Mouse (Mus musculus) E14TG2a.4 (cell line): ENCODE measurements around the gene Fyn.

Source experiments
- CTCF ChIP-seq: conservative IDR thresholded peaks from 2 replicates; pipeline ENCODE4 v1.5.1; 2014; ENCODE audit warnings: low read length
- NANOG ChIP-seq: IDR thresholded peaks from 2 replicates; pipeline ENCODE4 v1.6.1; 2014; ENCODE audit warnings: borderline replicate concordance, low read length, mixed read lengths
- POU5F1 ChIP-seq: IDR thresholded peaks from 2 replicates; pipeline ENCODE4 v1.6.1; 2014; ENCODE audit warnings: low read length, borderline replicate concordance

DNA sequence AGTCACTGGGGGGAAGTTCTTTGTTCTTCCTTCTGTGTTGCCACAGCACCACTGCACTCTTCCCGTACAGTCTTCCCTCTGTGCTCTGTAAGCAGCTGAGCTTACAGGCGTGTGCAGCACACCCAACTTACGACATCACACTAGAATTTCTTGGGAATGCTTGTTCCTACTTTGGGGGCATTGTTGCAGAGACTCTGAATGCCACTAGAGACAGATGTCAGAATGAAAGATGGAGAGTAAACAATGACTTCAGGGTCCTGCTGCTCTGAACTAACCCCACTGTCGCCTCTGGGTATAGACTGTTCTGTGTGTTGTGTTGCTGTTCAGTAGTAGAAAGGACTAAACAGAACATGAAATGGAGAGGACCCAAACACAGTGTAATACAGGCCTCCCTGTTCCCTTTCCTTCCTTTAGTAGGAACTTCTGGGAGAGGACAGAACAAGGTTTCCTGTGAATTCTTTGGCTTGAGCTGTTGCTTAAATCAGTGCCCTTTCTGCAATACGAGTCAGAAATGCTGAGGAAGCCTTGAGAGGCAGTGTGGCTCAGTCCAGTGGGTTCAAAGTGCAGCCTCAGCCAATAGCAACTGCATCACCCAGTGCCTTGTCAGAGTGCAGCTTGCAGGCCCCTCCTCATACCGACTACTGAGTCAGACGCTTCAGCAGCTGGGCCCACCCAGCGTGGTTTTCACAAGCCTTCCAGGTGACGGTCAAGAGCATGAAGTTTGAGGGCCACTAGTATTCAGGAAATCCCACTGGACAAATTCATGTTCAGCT is 121.9 kb downstream of the Fyn start:
- TF ChIP-seq CTCF, result no peak
- TF ChIP-seq POU5F1, result no peak
- no peak for TF ChIP-seq NANOG
